Mouse (Mus musculus): ENCODE data around the gene Snx29.

DNA sequence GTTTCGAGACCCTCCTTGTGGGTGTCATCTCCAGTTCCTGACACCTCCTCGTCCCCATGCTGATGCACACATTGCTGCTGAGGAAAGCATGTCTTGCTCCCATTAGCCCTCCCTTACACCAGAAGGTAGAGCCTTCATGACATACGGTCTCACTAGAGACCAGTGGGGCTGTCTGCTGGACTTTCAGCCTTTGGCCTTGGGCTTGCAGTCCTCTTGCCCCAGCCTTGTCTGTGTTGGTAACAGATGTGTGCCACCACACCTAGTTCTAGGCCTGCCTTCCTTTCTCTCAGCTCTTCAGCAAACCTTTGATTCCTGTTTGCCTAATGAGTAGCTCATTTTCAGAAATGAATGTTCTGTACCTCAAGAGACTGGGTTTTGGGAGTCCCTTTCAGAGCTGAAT is 45.7 kb downstream of the Snx29 start:
- TF ChIP-seq CTCF (IDR thresholded peaks at IDR 0.05; ENCODE audit: borderline replicate concordance, control insufficient read depth, extremely low read depth, insufficient read depth, low read length, poor library complexity) (no peak), POLR2A (IDR thresholded peaks at IDR 0.05; ENCODE audit: control insufficient read depth, extremely low read depth, insufficient read depth, low read length, poor library complexity) (no peak)
